Mouse (Mus musculus) embryonic facial prominence, embryonic 14.5 days (tissue): ENCODE data around the gene H2-Q6. TPM values are rescaled to one million over a fixed set of nuclear protein-coding genes. Genes with fewer than 3 reads are reported as not detected.
"Not testable (repeated sequence)": the region's sequence is repeated elsewhere in the genome, so short reads cannot be mapped to it uniquely, and the experiment has no call there.

Source experiments
- ATAC-seq: fragments of 200-750 bp; cut with Nextera tagmentation; 2 replicates; pipeline ENCODE4 v1.8.0; 2017; ENCODE audit warnings: low read depth, moderate number of reproducible peaks, moderate TSS enrichment
- DNase-seq: peaks from one replicate; pipeline ENCODE4 v3.0.0-alpha.2; 2015; ENCODE audit warnings: low spot score
- H3K27ac ChIP-seq: fragments of 300-500 bp; sonication (generic); replicated peaks from 2 replicates; pipeline ENCODE4 v1.5.1; 2014; ENCODE audit warnings: low read depth, mild to moderate bottlenecking, low read length, moderate library complexity
- H3K27me3 ChIP-seq: fragments of 300-500 bp; sonication (generic); replicated peaks from 2 replicates; pipeline ENCODE4 v1.6.1; 2014; ENCODE audit warnings: low read length; ENCODE audit not compliant: control insufficient read depth, insufficient read depth
- H3K36me3 ChIP-seq: fragments of 300-500 bp; sonication (generic); 2 replicates; pipeline ENCODE4 v1.6.1; 2014; ENCODE audit warnings: low read length, mixed read lengths; ENCODE audit not compliant: control insufficient read depth, insufficient read depth
- H3K4me1 ChIP-seq: fragments of 300-500 bp; sonication (generic); 2 replicates; pipeline ENCODE4 v1.6.1; 2014; ENCODE audit warnings: antibody characterized with exemption, low read length; ENCODE audit not compliant: control insufficient read depth, insufficient read depth
- H3K4me2 ChIP-seq: fragments of 300-500 bp; sonication (generic); 2 replicates; pipeline ENCODE4 v1.6.1; 2014; ENCODE audit warnings: low read depth, mild to moderate bottlenecking, low read length, moderate library complexity, mixed read lengths
- H3K4me3 ChIP-seq: fragments of 300-500 bp; sonication (generic); 2 replicates; pipeline ENCODE4 v1.5.1; 2014; ENCODE audit warnings: low read depth, mild to moderate bottlenecking, low read length
- H3K9ac ChIP-seq: fragments of 300-500 bp; sonication (generic); 2 replicates; pipeline ENCODE4 v1.6.1; 2014; ENCODE audit warnings: low read depth, mild to moderate bottlenecking, low read length, moderate library complexity, mixed read lengths
- H3K9me3 ChIP-seq: fragments of 300-500 bp; sonication (generic); 2 replicates; pipeline ENCODE4 v1.6.1; 2016; ENCODE audit warnings: low read length; ENCODE audit not compliant: control insufficient read depth
- WGBS: fragments of 180-500 bp; shearing (Covaris S2); extraction: QIAGEN DNeasy Blood & Tissue Kit; methylation state at CpG from one replicate; pipeline ENCODE4 v1.1.7; 2014; 5-methylcytosine and 5-hydroxymethylcytosine counted together
- polyA plus RNA-seq: library from polyadenylated mRNA; unstranded; fragments of >200 nt; fragmentation: Nextera tagmentation; extraction: Ambion mirVana; gene quantifications from 2 replicates; pipeline ENCODE4 v1.2.1, GENCODE M21; 2014

H2-Q6 gene
- polyA plus RNA-seq, 1 experiment from 2014 or later: 0.29 TPM

- H3K9me3 ChIP-seq, H3K27me3 ChIP-seq, DNase-seq, H3K36me3 ChIP-seq, H3K27ac ChIP-seq, H3K4me1 ChIP-seq: not testable (repeated sequence)
- Histone ChIP-seq H3K4me2 (peak overlapping the region; percentile 74), H3K4me3 (peak overlapping the region; percentile 42), H3K9ac (peak overlapping the region; percentile 58)
- WGBS: 0% methylated on average over 35 of the region's 48 CpGs
- ATAC-seq: peak; percentile 42
Observed at GRCm38 (mm10) chr17:35439295-35439747, 14.7 kb downstream of the H2-Q6 start.

DNA sequence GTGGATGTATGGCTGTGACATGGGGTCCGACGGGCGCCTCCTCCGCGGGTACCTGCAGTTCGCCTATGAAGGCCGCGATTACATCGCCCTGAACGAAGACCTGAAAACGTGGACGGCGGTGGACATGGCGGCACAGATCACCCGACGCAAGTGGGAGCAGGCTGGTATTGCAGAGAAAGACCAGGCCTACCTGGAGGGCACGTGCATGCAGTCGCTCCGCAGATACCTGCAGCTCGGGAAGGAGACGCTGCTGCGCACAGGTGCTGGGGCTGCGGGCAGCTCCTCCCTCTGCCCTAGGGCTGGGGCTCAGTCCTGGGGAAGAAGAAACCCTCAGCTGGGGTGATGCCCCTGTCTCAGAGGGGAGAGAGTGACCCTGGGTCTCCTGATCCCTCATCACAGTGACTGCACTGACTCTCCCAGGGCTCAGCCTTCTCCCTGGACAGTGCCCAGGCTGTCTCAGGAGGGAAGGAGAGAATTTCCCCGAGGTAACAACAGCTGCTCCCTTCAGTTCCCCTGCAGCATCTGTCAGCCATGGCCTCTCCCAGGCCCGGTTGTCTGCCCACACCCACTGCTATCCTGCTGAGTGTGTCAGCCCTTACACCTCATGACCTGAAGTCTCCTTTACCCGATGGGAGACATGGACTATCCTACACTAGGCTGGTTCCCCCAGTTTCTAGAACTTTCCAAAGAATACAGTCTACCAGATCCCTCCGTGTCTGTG, 15.4 kb downstream of the H2-Q6 start:
- H3K4me1 ChIP-seq: not testable (repeated sequence)

GRCm38 (mm10) chr17:35442376-35442775, 17.7 kb downstream of the H2-Q6 start:
- 82% methylated on average over 2 of the region's 2 CpGs for WGBS
- ATAC-seq, H3K4me3 ChIP-seq, H3K27me3 ChIP-seq, H3K27ac ChIP-seq, H3K9me3 ChIP-seq, H3K4me2 ChIP-seq, H3K4me1 ChIP-seq, DNase-seq, H3K9ac ChIP-seq, H3K36me3 ChIP-seq: not testable (repeated sequence)

More for the DNA sequence above, 15.4 kb downstream of the H2-Q6 start:
- not testable (repeated sequence) for H3K4me2 ChIP-seq, H3K9me3 ChIP-seq, H3K9ac ChIP-seq, DNase-seq, H3K36me3 ChIP-seq, H3K27ac ChIP-seq, H3K27me3 ChIP-seq, ATAC-seq, H3K4me3 ChIP-seq
- WGBS: 45% methylated on average over 26 of the region's 27 CpGs

DNA sequence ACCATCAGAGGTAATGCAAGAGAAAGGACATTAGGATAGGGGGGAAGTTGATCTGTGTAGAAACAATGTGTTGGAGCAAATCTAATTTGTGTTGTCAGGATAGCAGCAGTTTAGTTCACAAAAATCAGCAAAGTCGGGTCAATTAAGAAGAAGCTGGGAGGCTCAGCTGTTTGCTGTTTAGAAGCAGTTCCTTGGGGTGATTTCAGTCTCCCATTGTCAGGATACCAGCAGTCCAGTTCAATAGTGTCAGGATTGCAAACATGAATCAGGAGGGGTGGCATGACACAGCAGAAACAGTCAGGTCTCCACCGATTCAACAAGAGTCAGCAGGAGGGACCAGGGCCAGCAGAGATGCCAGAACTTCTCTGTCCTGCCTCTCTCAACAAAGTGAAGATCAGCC, 19.9 kb downstream of the H2-Q6 start:
- WGBS: 73% methylated on average over 2 of the region's 2 CpGs
- H3K9me3 ChIP-seq, H3K4me2 ChIP-seq, H3K27me3 ChIP-seq, H3K4me1 ChIP-seq, DNase-seq, H3K27ac ChIP-seq, H3K9ac ChIP-seq, H3K36me3 ChIP-seq, ATAC-seq, H3K4me3 ChIP-seq: not testable (repeated sequence)

DNA sequence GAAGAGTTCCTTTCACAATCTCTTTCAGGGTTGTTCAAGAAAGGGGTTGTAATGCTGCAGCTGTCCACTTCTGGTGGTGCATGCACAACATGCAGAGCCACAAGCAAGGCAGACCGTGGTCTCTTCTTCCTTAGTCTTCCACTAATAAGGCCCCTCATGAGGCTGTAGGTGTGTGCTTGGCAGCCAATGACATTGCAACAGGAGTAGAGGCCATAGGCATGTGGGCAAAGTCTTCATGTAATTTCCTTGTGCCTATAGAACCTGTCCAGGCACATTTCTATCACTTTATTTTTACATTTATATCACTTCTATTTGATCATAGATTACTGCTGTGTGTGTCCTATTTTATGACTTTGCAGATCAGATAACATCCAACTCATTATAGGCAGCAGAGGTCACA, 33.6 kb downstream of the H2-Q6 start:
- H3K4me1 ChIP-seq, H3K27ac ChIP-seq, ATAC-seq: not testable (repeated sequence)

GRCm38 (mm10) chr17:35460513-35461341, 36.1 kb downstream of the H2-Q6 start:
- H3K27ac ChIP-seq, H3K36me3 ChIP-seq, H3K4me1 ChIP-seq, H3K9me3 ChIP-seq, H3K27me3 ChIP-seq, H3K4me2 ChIP-seq, H3K4me3 ChIP-seq, H3K9ac ChIP-seq, DNase-seq, ATAC-seq: not testable (repeated sequence)
- WGBS: 60% methylated on average over 3 of the region's 9 CpGs

More for the DNA sequence above, 33.6 kb downstream of the H2-Q6 start:
- not testable (repeated sequence) for H3K9ac ChIP-seq, H3K27me3 ChIP-seq, H3K36me3 ChIP-seq, H3K9me3 ChIP-seq, H3K4me2 ChIP-seq, H3K4me3 ChIP-seq, DNase-seq
- no CpG with 5 or more reads among the region's 1 CpGs for WGBS

DNA sequence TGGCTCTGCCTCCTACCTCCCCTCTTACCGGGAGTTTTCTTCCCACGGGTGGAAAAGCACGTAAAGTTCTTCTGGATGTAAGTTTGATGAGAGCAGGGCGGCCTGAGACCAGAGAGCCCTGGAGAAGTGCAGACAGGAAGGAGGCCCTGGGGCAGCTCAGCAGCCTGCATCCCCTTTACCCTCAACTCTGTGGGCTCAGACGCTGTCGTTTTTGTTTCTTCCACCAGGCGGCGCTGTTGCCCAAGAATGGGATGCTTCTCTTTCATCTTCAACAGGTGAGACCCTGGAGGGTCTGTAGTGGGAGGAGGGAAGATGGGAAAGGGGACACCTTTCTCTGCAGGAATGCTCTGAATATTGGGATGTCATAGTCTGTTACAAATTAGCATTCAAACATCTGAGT, 41.0 kb downstream of the H2-Q6 start:
- H3K27ac ChIP-seq, H3K4me2 ChIP-seq, DNase-seq, H3K36me3 ChIP-seq, H3K4me1 ChIP-seq, H3K9ac ChIP-seq, ATAC-seq, H3K9me3 ChIP-seq, H3K4me3 ChIP-seq: not testable (repeated sequence)
- peaks cover 18% of the 10 kb centered on the region for H3K27me3 ChIP-seq
- WGBS: 6% methylated on average over 8 of the region's 8 CpGs

- 53% methylated on average over 3 of the region's 3 CpGs for WGBS
- H3K4me3 ChIP-seq, ATAC-seq, H3K9me3 ChIP-seq, DNase-seq, H3K36me3 ChIP-seq, H3K9ac ChIP-seq, H3K4me2 ChIP-seq, H3K27ac ChIP-seq, H3K4me1 ChIP-seq: not testable (repeated sequence)
- peaks cover 21% of the 10 kb centered on the region for H3K27me3 ChIP-seq
Observed at GRCm38 (mm10) chr17:35468936-35469335, 44.3 kb downstream of the H2-Q6 start.
